Mouse (Mus musculus) forebrain, embryonic 15.5 days (tissue): ENCODE measurements around the gene Abhd17a. TPM values are rescaled to one million over a fixed set of nuclear protein-coding genes. Genes with fewer than 3 reads are reported as not detected.

Experiments
- ATAC-seq: fragments of 200-750 bp; cut with Nextera tagmentation; replicated peaks from 2 replicates; pipeline ENCODE4 v1.8.0; 2017; ENCODE audit warnings: mild to moderate bottlenecking, moderate TSS enrichment, moderate library complexity
- H3K27ac ChIP-seq: fragments of 300-500 bp; sonication (generic); replicated peaks from 2 replicates; pipeline ENCODE4 v1.5.1; 2015; ENCODE audit warnings: mild to moderate bottlenecking, inconsistent platforms
- H3K27me3 ChIP-seq: fragments of 300-500 bp; sonication (generic); 2 replicates; pipeline ENCODE4 v1.6.1; 2015; ENCODE audit warnings: inconsistent platforms
- H3K36me3 ChIP-seq: fragments of 300-500 bp; sonication (generic); 2 replicates; pipeline ENCODE4 v1.6.1; 2015; ENCODE audit warnings: mild to moderate bottlenecking, inconsistent platforms
- H3K4me1 ChIP-seq: fragments of 300-500 bp; sonication (generic); 2 replicates; pipeline ENCODE4 v1.6.1; 2015; ENCODE audit warnings: inconsistent platforms
- H3K4me2 ChIP-seq: fragments of 300-500 bp; sonication (generic); replicated peaks from 2 replicates; pipeline ENCODE4 v1.6.1; 2015; ENCODE audit warnings: mild to moderate bottlenecking, inconsistent platforms
- H3K4me3 ChIP-seq: fragments of 300-500 bp; sonication (generic); 2 replicates; pipeline ENCODE4 v1.5.1; 2015; ENCODE audit warnings: mild to moderate bottlenecking, inconsistent platforms
- H3K9ac ChIP-seq: fragments of 300-500 bp; sonication (generic); replicated peaks from 2 replicates; pipeline ENCODE4 v1.6.1; 2015; ENCODE audit warnings: mild to moderate bottlenecking, inconsistent platforms
- H3K9me3 ChIP-seq: fragments of 300-500 bp; sonication (generic); 2 replicates; pipeline ENCODE4 v1.6.1; 2016; ENCODE audit warnings: inconsistent platforms
- WGBS: fragments of 180-500 bp; shearing (Covaris S2); methylation state at CpG from one replicate; pipeline ENCODE4 v1.1.7; 2015; ENCODE audit warnings: mixed read lengths; 5-methylcytosine and 5-hydroxymethylcytosine counted together
- microRNA-seq: library from miRNA; unstranded; fragments of <30 nt; microRNA quantifications from one replicate; pipeline ENCODE4, GENCODE M21; 2016
- polyA plus RNA-seq: library from polyadenylated mRNA; unstranded; fragments of >200 nt; fragmentation: Nextera tagmentation; extraction: Ambion mirVana; gene quantifications from 2 replicates; pipeline ENCODE4 v1.2.1, GENCODE M21; 2015

Abhd17a gene
- polyA plus RNA-seq, 1 experiment from 2014 or later = 120 TPM

GRCm38 (mm10) chr10:80533704-80534103 lies 56.4 kb downstream of the Abhd17a start:
- whole genome bisulfite sequencing = 16% methylated on average over 7 of the region's 7 CpGs
- ATAC-seq = 0 out of 2 replicates have a peak, but pooled peaks have one; percentile 48
- H3K4me3 ChIP-seq = no peak overlapping the region
- no peaks in the 10 kb centered on the region for H3K9me3 ChIP-seq
- peaks cover 3% of the 10 kb centered on the region; the same call in 1 of the 2 replicates for H3K4me1 ChIP-seq
- H3K27ac ChIP-seq = no peak overlapping the region
- H3K27me3 ChIP-seq = peaks cover 21% of the 10 kb centered on the region; the same call in 1 of the 2 replicates
- no peak overlapping the region for H3K4me2 ChIP-seq
- no peak overlapping the region for H3K9ac ChIP-seq
- H3K36me3 ChIP-seq = no peaks in the 10 kb centered on the region

Small RNAs within 50 kb of the gene (microRNA-seq; reads per million reads assigned to microRNA genes)
- not detected for gene Mir6912

Other genes with a start within 250 kb of the Abhd17a start
- gene Adamtsl5, start 241.9 kb downstream of the Abhd17a start, polyA plus RNA-seq = 0.32 and 0.61 TPM in 2 replicates
- 2.2 and 2.7 TPM in 2 replicates for gene Plk5, start 233.9 kb downstream of the Abhd17a start, polyA plus RNA-seq
- gene Mex3d, start 202.7 kb downstream of the Abhd17a start, polyA plus RNA-seq = 22.0 and 22.7 TPM in 2 replicates
- gene Mbd3, start 190.8 kb downstream of the Abhd17a start, polyA plus RNA-seq = 281 and 295 TPM in 2 replicates
- 551 and 574 TPM in 2 replicates for gene Uqcr11, start 183.5 kb downstream of the Abhd17a start, polyA plus RNA-seq
- 85.2 and 89.6 TPM in 2 replicates for gene Tcf3, start 156.7 kb downstream of the Abhd17a start, polyA plus RNA-seq
- gene Onecut3, start 95.5 kb downstream of the Abhd17a start, polyA plus RNA-seq = 0.23 and 0.61 TPM in 2 replicates
- gene Atp8b3, start 51.2 kb downstream of the Abhd17a start, polyA plus RNA-seq = 0.23 and 0.33 TPM in 2 replicates
- gene Rexo1, start 28.8 kb downstream of the Abhd17a start, polyA plus RNA-seq = 31.3 and 32.9 TPM in 2 replicates
- 8.0 and 8.5 TPM in 2 replicates for gene Klf16, start 13.0 kb downstream of the Abhd17a start, polyA plus RNA-seq
- 66.8 and 68.2 TPM in 2 replicates for gene Scamp4, start 12.5 kb upstream of the Abhd17a start, polyA plus RNA-seq
- 4.5 and 6.4 TPM in 2 replicates for gene Adat3, start 12.5 kb upstream of the Abhd17a start, polyA plus RNA-seq
- 3.2 and 4.5 TPM in 2 replicates for gene Gm49322, start 15.7 kb upstream of the Abhd17a start, polyA plus RNA-seq
- gene Csnk1g2, start 32.5 kb upstream of the Abhd17a start, polyA plus RNA-seq = 117 and 126 TPM in 2 replicates
- 83.4 and 87.5 TPM in 2 replicates for gene Btbd2, start 66.7 kb upstream of the Abhd17a start, polyA plus RNA-seq
- gene Mknk2, start 87.8 kb upstream of the Abhd17a start, polyA plus RNA-seq = 60.9 and 64.8 TPM in 2 replicates
- gene Mob3a, start 111.6 kb upstream of the Abhd17a start, polyA plus RNA-seq = 52.6 and 55.1 TPM in 2 replicates
- gene Izumo4, start 111.8 kb upstream of the Abhd17a start, polyA plus RNA-seq = 33.4 and 35.2 TPM in 2 replicates
- gene Ap3d1, start 151.9 kb upstream of the Abhd17a start, polyA plus RNA-seq = 98.9 and 103 TPM in 2 replicates
- 22.0 and 23.1 TPM in 2 replicates for gene Dot1l, start 164.9 kb upstream of the Abhd17a start, polyA plus RNA-seq
- 60.2 and 62.6 TPM in 2 replicates for gene Sf3a2, start 207.9 kb upstream of the Abhd17a start, polyA plus RNA-seq
- gene Plekhj1, start 208.3 kb upstream of the Abhd17a start, polyA plus RNA-seq = 140 and 154 TPM in 2 replicates
- 0.10 TPM in 2 replicates for gene Amh, start 214.9 kb upstream of the Abhd17a start, polyA plus RNA-seq
- 0.31 TPM in 1 of 2 replicates, not detected in the other for gene Jsrp1, start 223.2 kb upstream of the Abhd17a start, polyA plus RNA-seq
- gene Oaz1, start 236.3 kb upstream of the Abhd17a start, polyA plus RNA-seq = 1,419 and 1,463 TPM in 2 replicates